In the genomic region with DNA sequence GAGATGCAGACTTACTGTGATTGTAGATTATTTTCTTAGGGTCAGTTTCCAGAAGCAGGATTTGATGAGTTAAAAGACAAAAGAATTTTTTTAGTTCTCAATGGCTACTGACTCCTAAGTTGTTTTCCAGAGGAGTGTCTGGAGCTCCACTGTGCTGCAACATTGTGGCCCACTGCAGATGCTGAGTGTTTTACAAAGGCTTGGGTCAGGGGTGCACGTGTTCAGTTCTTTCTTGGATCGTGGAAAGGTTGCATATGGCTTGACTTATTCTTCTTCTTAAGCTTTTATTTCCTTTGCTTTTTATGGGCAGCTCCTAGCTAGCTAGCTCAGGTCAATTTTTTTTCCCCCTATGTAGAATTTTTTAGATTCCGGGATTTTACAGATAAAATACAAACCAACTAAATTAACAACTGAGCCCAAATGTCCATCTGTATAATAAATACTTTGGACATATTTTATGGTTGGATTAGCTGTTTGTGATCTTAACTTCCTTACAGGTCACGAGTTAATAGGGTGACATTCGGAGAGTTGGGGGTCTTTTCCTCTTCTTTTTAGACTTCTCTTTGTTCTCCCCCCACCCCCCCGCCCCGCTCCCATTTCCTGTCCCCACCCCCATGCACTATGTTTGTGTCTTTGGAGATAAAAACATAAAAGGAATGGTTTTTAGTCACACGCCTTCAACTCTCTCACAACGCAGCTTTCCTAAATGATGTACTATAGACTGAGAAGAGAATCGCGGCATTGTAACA, we compare ENCODE assay signal across 9 mouse cellular contexts. TPM values are rescaled to one million over a fixed set of nuclear protein-coding genes. Genes with fewer than 3 reads are reported as not detected.
DNase-seq lines count a peak whose midpoint lies in the region; ATAC-seq lines count a peak whose summit lies in the region.
"Had no signal": no experiment of that assay in that cellular context is flagged by ENCODE, and none has a peak within 500 bp of the region (broad histone marks: within the 10 kb centered on the region; RNA-seq: fewer than 3 reads in every experiment).

No protein-coding gene starts in this region.

- peaks cover 89% of the 10 kb centered on the region for H3K4me1 ChIP-seq in heart, embryonic 12.5 days (replicated peaks)
- peaks cover 50% of the 10 kb centered on the region for H3K4me1 ChIP-seq in lung, embryonic 16.5 days (replicated peaks; ENCODE audit: control insufficient read depth, insufficient read depth, low read length)
- H3K4me1 ChIP-seq in hindbrain, embryonic 13.5 days (replicated peaks) = peaks cover 57% of the 10 kb centered on the region
- peaks cover 47% of the 10 kb centered on the region for H3K4me1 ChIP-seq in neural tube, embryonic 12.5 days

- 0 out of 2 replicates have a peak overlapping the region, but pooled peaks have one; percentile 13 for H3K4me3 ChIP-seq in heart, embryonic 12.5 days
- no peak overlapping the region for H3K4me3 ChIP-seq in lung, embryonic 16.5 days (ENCODE audit: low read length)
- H3K4me3 ChIP-seq in hindbrain, embryonic 13.5 days = no peak overlapping the region
- H3K4me3 ChIP-seq in neural tube, embryonic 12.5 days = no peak overlapping the region

- DNase-seq in heart, adult 8-10 months (ENCODE audit: low spot score) = no peak
- DNase-seq in lung, postnatal 4 days = no peak
- no peak for DNase-seq in thymus, postnatal 36 days
- DNase-seq in lung, postnatal 25 days (ENCODE audit: low spot score) = no peak

- H3K27me3 ChIP-seq in heart, embryonic 12.5 days (replicated peaks) = no peaks in the 10 kb centered on the region
- H3K27me3 ChIP-seq in lung, embryonic 16.5 days (ENCODE audit: control insufficient read depth, insufficient read depth, low read depth, low read length) = no peaks in the 10 kb centered on the region
- H3K27me3 ChIP-seq in hindbrain, embryonic 13.5 days = no peaks in the 10 kb centered on the region
- no peaks in the 10 kb centered on the region for H3K27me3 ChIP-seq in neural tube, embryonic 12.5 days (replicated peaks)

- no peak for ATAC-seq in heart, embryonic 12.5 days (ENCODE audit: insufficient number of reproducible peaks, low FRiP score)
- no peak for ATAC-seq in lung, embryonic 16.5 days (ENCODE audit: low read depth)
- ATAC-seq in hindbrain, embryonic 13.5 days (ENCODE audit: low FRiP score) = 0 out of 2 replicates have a peak, but pooled peaks have one; percentile 1
- no peak for ATAC-seq in neural tube, embryonic 12.5 days (ENCODE audit: low FRiP score, low read depth)

- H3K27ac ChIP-seq in heart, embryonic 12.5 days (ENCODE audit: poor library complexity, severe bottlenecking) = peak overlapping the region; percentile 81
- peak overlapping the region; percentile 83 for H3K27ac ChIP-seq in lung, embryonic 16.5 days (ENCODE audit: low read length)
- peak overlapping the region; percentile 81; the same call in 1 of the 2 replicates for H3K27ac ChIP-seq in hindbrain, embryonic 13.5 days
- 0 out of 2 replicates have a peak overlapping the region, but pooled peaks have one; percentile 20 for H3K27ac ChIP-seq in neural tube, embryonic 12.5 days
- H3K27ac ChIP-seq: left cerebral cortex, adult 2 months had no signal

- WGBS in heart, embryonic 12.5 days = 20% methylated on average over 11 of the region's 11 CpGs
- 19% methylated on average over 11 of the region's 11 CpGs for WGBS in lung, embryonic 16.5 days
- WGBS in hindbrain, embryonic 13.5 days = 18% methylated on average over 11 of the region's 11 CpGs
- WGBS in neural tube, embryonic 12.5 days = 10% methylated on average over 11 of the region's 11 CpGs

- peak overlapping the region; percentile 42; the same call in 1 of the 2 replicates for H3K9ac ChIP-seq in heart, embryonic 12.5 days
- H3K9ac ChIP-seq in lung, embryonic 16.5 days (ENCODE audit: low read length) = no peak overlapping the region
- peak overlapping the region; percentile 60; the same call in 1 of the 2 replicates for H3K9ac ChIP-seq in hindbrain, embryonic 13.5 days
- no peak overlapping the region for H3K9ac ChIP-seq in neural tube, embryonic 12.5 days

- no peaks in the 10 kb centered on the region for H3K9me3 ChIP-seq in heart, embryonic 12.5 days (replicated peaks)
- no peaks in the 10 kb centered on the region for H3K9me3 ChIP-seq in lung, embryonic 16.5 days (ENCODE audit: control insufficient read depth, low read length)
- H3K9me3 ChIP-seq in hindbrain, embryonic 13.5 days = no peaks in the 10 kb centered on the region
- no peaks in the 10 kb centered on the region for H3K9me3 ChIP-seq in neural tube, embryonic 12.5 days

- H3K36me3 ChIP-seq in heart, embryonic 12.5 days = no peaks in the 10 kb centered on the region
- H3K36me3 ChIP-seq in lung, embryonic 16.5 days (ENCODE audit: control insufficient read depth, insufficient read depth, low read length) = no peaks in the 10 kb centered on the region
- H3K36me3 ChIP-seq in hindbrain, embryonic 13.5 days = no peaks in the 10 kb centered on the region
- no peaks in the 10 kb centered on the region for H3K36me3 ChIP-seq in neural tube, embryonic 12.5 days

- H3K4me2 ChIP-seq in heart, embryonic 12.5 days = peak overlapping the region; percentile 59
- H3K4me2 ChIP-seq in lung, embryonic 16.5 days (ENCODE audit: low read depth, low read length) = peak overlapping the region; percentile 55; the same call in 1 of the 2 replicates
- peak overlapping the region; percentile 55; the same call in 1 of the 2 replicates for H3K4me2 ChIP-seq in hindbrain, embryonic 13.5 days
- peak overlapping the region; percentile 54 for H3K4me2 ChIP-seq in neural tube, embryonic 12.5 days (replicated peaks)

RNA-seq across cellular contexts. Expression of a gene that starts 40.5 kb away (rescaled TPM):
- polyA plus RNA-seq in heart, embryonic 12.5 days (2016; fragmentation: Nextera tagmentation; extraction: Ambion mirVana) = 33.9 and 36.4 TPM in 2 replicates
- total RNA-seq in heart, adult 8-10 months (2022) = 100 to 1,000 TPM; 166 to 191 (median 175) TPM
- 20.1 and 22.5 TPM in 2 replicates for polyA plus RNA-seq in lung, embryonic 16.5 days (2015; fragmentation: Nextera tagmentation; extraction: Ambion mirVana)
- polyA plus RNA-seq in hindbrain, embryonic 13.5 days (2015; fragmentation: Nextera tagmentation; extraction: Ambion mirVana) = 20.5 and 21.5 TPM in 2 replicates
- polyA plus RNA-seq in neural tube, embryonic 12.5 days (2016; fragmentation: Nextera tagmentation; extraction: Ambion mirVana) = 20.9 and 26.3 TPM in 2 replicates

Comparison
In these comparisons a context has a peak if more than half of its experiments do, and no peak if none do; other contexts are left out.
1. H3K27ac ChIP-seq: peak in every context shown above with its lines; median percentile 83 in lung, embryonic 16.5 days; 81 in heart, embryonic 12.5 days; 81 in hindbrain, embryonic 13.5 days; 20 in neural tube, embryonic 12.5 days.
2. H3K9ac ChIP-seq: peak in heart, embryonic 12.5 days (single experiment) and hindbrain, embryonic 13.5 days (single experiment); none in lung, embryonic 16.5 days (single experiment) and neural tube, embryonic 12.5 days (single experiment).
3. Peak in every context shown above with its lines, with median percentiles within 50 percentile points of each other: H3K4me2 ChIP-seq.